Mouse (Mus musculus) spleen, adult 2 months (tissue): ENCODE measurements around the gene Cdhr3.

Experiments used
- CTCF ChIP-seq: fragments of 200-500 bp; IDR thresholded peaks from 2 replicates; pipeline ENCODE4 v1.5.1; 2011; ENCODE audit warnings: mild to moderate bottlenecking, inconsistent platforms; ENCODE audit not compliant: insufficient read depth, insufficient read length, insufficient replicate concordance; ENCODE audit errors: extremely low read depth
- POLR2A ChIP-seq: fragments of 200-500 bp; IDR thresholded peaks from 2 replicates; pipeline ENCODE4 v1.6.1; 2011; ENCODE audit warnings: low read depth, low read length, inconsistent platforms

GRCm38 (mm10) chr12:33064266-33064665 lies 28.4 kb downstream of the Cdhr3 start:
- no peak for TF ChIP-seq CTCF
- TF ChIP-seq POLR2A, result no peak
